Mouse (Mus musculus) midbrain, embryonic 12.5 days (tissue): ENCODE measurements around the gene Nr4a2. TPM values are rescaled to one million over a fixed set of nuclear protein-coding genes. Genes with fewer than 3 reads are reported as not detected.

Experiments used
- ATAC-seq: fragments of 200-750 bp; cut with Nextera tagmentation; 2 replicates; pipeline ENCODE4 v1.8.0; 2017; ENCODE audit warnings: low read depth, moderate TSS enrichment, moderate library complexity; ENCODE audit not compliant: low FRiP score
- H3K27ac ChIP-seq: fragments of 300-500 bp; sonication (generic); replicated peaks from 2 replicates; pipeline ENCODE4 v1.5.1; 2016; ENCODE audit warnings: mild to moderate bottlenecking
- H3K27me3 ChIP-seq: fragments of 300-500 bp; sonication (generic); 2 replicates; pipeline ENCODE4 v1.6.1; 2016; ENCODE audit warnings: mild to moderate bottlenecking
- H3K36me3 ChIP-seq: fragments of 300-500 bp; sonication (generic); 2 replicates; pipeline ENCODE4 v1.6.1; 2016
- H3K4me1 ChIP-seq: fragments of 300-500 bp; sonication (generic); 2 replicates; pipeline ENCODE4 v1.6.1; 2016
- H3K4me2 ChIP-seq: fragments of 300-500 bp; sonication (generic); replicated peaks from 2 replicates; pipeline ENCODE4 v1.6.1; 2016; ENCODE audit warnings: mild to moderate bottlenecking, moderate library complexity
- H3K4me3 ChIP-seq: fragments of 300-500 bp; sonication (generic); 2 replicates; pipeline ENCODE4 v1.5.1; 2016; ENCODE audit warnings: mild to moderate bottlenecking
- H3K9ac ChIP-seq: fragments of 300-500 bp; sonication (generic); replicated peaks from 2 replicates; pipeline ENCODE4 v1.6.1; 2016; ENCODE audit warnings: mild to moderate bottlenecking, moderate library complexity
- H3K9me3 ChIP-seq: fragments of 300-500 bp; sonication (generic); 2 replicates; pipeline ENCODE4 v1.6.1; 2016; ENCODE audit warnings: mild to moderate bottlenecking
- WGBS: fragments of 180-500 bp; shearing (Covaris S2); methylation state at CpG from one replicate; pipeline ENCODE4 v1.1.7; 2016; 5-methylcytosine and 5-hydroxymethylcytosine counted together
- polyA plus RNA-seq: library from polyadenylated mRNA; unstranded; fragments of >200 nt; fragmentation: Nextera tagmentation; extraction: Ambion mirVana; gene quantifications from 2 replicates; pipeline ENCODE4 v1.2.1, GENCODE M21; 2016

Gene Nr4a2
- polyA plus RNA-seq, 1 experiment from 2014 or later = 35.2 TPM

DNA sequence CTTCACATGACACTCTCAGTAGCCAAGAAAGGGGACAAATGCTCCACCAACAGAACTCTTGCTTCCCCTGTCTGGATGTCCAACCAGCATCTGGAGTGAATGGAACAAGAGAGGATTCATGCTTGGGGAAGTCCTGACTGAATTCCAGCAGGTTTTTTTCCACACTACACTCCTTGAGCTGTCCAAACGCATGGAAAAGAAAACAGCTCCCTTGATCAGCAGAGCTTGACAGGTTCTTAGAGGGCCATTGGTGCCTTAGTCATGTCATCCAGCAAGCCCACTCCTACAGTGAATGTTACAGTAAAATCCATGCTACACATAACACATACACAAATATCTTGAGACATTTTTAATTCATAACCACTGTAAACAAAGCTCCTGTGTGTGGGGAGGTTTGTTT lies 60.3 kb downstream of the Nr4a2 start:
- no peak overlapping the region for H3K27ac ChIP-seq
- H3K4me3 ChIP-seq = no peak overlapping the region
- H3K36me3 ChIP-seq = no peaks in the 10 kb centered on the region
- 83% methylated on average over 1 of the region's 1 CpGs for WGBS
- no peaks in the 10 kb centered on the region for H3K4me1 ChIP-seq
- H3K27me3 ChIP-seq = no peaks in the 10 kb centered on the region
- no peak overlapping the region for H3K9ac ChIP-seq
- H3K4me2 ChIP-seq = no peak overlapping the region
- ATAC-seq = no peak
- no peaks in the 10 kb centered on the region for H3K9me3 ChIP-seq

Other genes with a start within 250 kb of the Nr4a2 start
- 11.4 TPM in 2 replicates for gene Gpd2, start 113.6 kb upstream of the Nr4a2 start, polyA plus RNA-seq